Mouse (Mus musculus) heart, adult 2 months (tissue): ENCODE measurements around the gene Atp1a1. TPM values are rescaled to one million over a fixed set of nuclear protein-coding genes. Genes with fewer than 3 reads are reported as not detected.
A peak's percentile ranks its signal among the peaks of the same experiment; 100 is the strongest.

Source experiments
- DNase-seq, 2 experiments: peaks; one replicate each; pipeline ENCODE4 v3.0.0; 2021
- H3K27ac ChIP-seq: fragments of 200-600 bp; 2 replicates; pipeline ENCODE4 v1.8.1; 2022
- H3K27me3 ChIP-seq: fragments of 200-500 bp; 2 replicates; pipeline ENCODE4 v1.6.1; 2012; ENCODE audit warnings: mild to moderate bottlenecking, low read length, inconsistent platforms, mixed read lengths; ENCODE audit not compliant: control insufficient read depth, insufficient read depth
- H3K36me3 ChIP-seq: fragments of 200-500 bp; 2 replicates; pipeline ENCODE4 v1.6.1; 2012; ENCODE audit warnings: low read length, inconsistent platforms; ENCODE audit not compliant: control insufficient read depth, insufficient read depth
- H3K4me1 ChIP-seq: fragments of 200-500 bp; 2 replicates; pipeline ENCODE4 v1.6.1; 2011; ENCODE audit warnings: low read length; ENCODE audit not compliant: control insufficient read depth, insufficient read depth
- H3K4me3 ChIP-seq: fragments of 200-600 bp; 2 replicates; pipeline ENCODE4 v1.8.1; 2022
- H3K79me2 ChIP-seq: fragments of 200-500 bp; replicated peaks from 2 replicates; pipeline ENCODE4 v1.6.1; 2012; ENCODE audit warnings: mild to moderate bottlenecking, inconsistent platforms, low read length, moderate library complexity, mixed read lengths; ENCODE audit not compliant: control insufficient read depth, insufficient read depth
- H3K9ac ChIP-seq: fragments of 200-500 bp; 2 replicates; pipeline ENCODE4 v1.6.1; 2012; ENCODE audit warnings: low read depth, mild to moderate bottlenecking, control low read depth, inconsistent platforms, low read length, mixed read lengths
- CTCF ChIP-seq: fragments of 200-600 bp; IDR thresholded peaks from 2 replicates; pipeline ENCODE4 v1.8.1; 2022; ENCODE audit warnings: antibody characterized with exemption, mild to moderate bottlenecking, moderate library complexity
- EP300 ChIP-seq: fragments of 200-500 bp; IDR thresholded peaks from 2 replicates; pipeline ENCODE4 v1.6.1; 2011; ENCODE audit warnings: low read depth, low read length, control low read depth; ENCODE audit not compliant: insufficient read depth
- POLR2A ChIP-seq: fragments of 200-500 bp; IDR thresholded peaks from 2 replicates; pipeline ENCODE4 v1.6.1; 2011; ENCODE audit warnings: mild to moderate bottlenecking, low read depth, low read length, control low read depth; ENCODE audit not compliant: insufficient read depth
- whole genome bisulfite sequencing: fragments of 180-500 bp; shearing (Covaris S2); methylation state at CpG from one replicate; pipeline ENCODE4 v1.1.7; 2018; 5-methylcytosine and 5-hydroxymethylcytosine counted together
- intact Hi-C: fragments of 180-260 bp; cut with DNase I; formaldehyde crosslinking; loops from one replicate; pipeline ENCODE4 v1.15.1; 2025
- polyA plus RNA-seq: library from polyadenylated mRNA; depleted of rRNA; stranded (reverse); fragments of >200 nt; gene quantifications from 2 replicates; pipeline ENCODE4 v1.2.3, GENCODE M21; 2012
- total RNA-seq, 2 experiments: library from RNA; stranded (reverse); gene quantifications; 2 replicates each; pipeline ENCODE4 v1.2.3; 2021

Atp1a1 gene
- total and polyA plus RNA-seq, 3 experiments: 523 to 832 (median 800) TPM

DNA sequence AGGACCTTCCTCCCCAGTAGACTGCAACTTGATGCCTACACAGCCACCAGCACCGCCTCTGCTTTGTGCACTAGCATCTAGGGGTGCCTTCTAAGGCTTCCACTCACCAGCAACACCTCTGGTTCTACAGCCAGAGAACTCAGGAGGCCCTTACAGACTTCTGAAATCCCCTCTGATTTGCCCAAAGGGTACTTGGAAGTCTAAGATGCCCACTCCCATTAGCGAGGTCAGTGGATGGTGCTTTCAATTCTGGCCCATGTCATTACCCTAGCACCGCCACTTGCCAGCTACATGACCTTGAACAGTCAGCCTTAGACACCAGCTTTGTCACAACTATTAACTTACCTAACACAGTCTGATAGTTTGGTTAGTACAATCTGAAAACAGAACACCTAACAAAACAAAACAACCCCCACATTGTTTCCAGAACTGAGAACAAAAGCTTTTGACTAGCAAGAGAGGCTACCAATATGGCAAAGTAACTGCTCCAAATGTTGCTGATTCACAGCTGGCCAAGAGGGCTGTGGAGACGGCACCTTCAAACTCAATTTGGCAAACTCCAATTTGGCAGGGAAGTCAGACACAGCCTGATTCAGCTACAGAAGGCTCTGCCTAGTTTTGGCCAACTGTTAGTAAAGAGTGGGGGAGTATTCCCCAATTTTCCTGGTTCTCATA lies 6.1 kb downstream of the Atp1a1 start:
- Histone ChIP-seq H3K4me1 (peaks cover 29% of the 10 kb centered on the region), H3K4me3 (no peak overlapping the region), H3K9ac (peak overlapping the region; percentile 45), H3K27ac (peak overlapping the region; percentile 99), H3K36me3 (peaks cover 63% of the 10 kb centered on the region), H3K27me3 (no peaks in the 10 kb centered on the region), H3K79me2 (peaks cover 6% of the 10 kb centered on the region; the same call in 1 of the 2 replicates)
- WGBS: 53% methylated on average over 4 of the region's 4 CpGs
- DNase-seq: no peak
- TF ChIP-seq EP300 (no peak), POLR2A (no peak; the same call in 1 of the 2 replicates), CTCF (no peak)
- intact Hi-C loops: no loop called here

DNA sequence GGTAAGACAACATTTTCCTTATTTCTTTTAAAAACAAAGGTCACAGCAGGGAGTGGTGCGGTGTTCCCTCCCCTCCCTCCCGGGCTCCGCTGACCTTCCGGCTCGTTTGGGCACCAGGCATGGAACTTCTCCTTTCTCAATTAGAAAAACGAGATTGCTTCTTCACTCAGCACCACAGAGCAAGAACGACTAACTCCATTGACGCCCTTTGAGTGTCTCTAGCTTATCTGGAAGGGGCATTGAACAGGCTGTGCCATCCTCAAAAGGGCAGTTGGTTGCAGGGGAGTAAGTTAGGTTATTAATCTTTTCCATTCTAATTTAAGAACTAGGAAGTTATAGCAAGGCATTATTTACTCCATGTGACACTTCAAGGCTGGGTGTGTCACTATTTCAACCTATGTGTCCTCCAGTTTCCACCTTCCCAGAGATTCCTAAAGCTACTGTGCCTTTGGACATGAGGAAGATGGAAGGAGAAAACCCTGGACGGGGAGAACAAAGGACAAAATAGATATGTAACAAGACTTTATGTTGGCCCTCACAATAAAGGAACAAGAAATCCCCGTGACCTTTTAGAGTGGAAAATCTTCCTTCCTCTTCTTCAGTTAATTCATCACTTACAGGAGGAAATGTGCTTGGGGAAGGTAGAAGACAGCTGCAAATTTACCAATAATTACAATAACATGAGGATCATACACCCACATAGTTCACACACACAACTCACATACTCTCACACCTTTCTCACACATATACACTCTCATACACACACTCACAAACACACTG lies 7.0 kb downstream of the Atp1a1 start:
- Histone ChIP-seq H3K4me3 (peak overlapping the region; percentile 19), H3K4me1 (peaks cover 27% of the 10 kb centered on the region), H3K79me2 (peaks cover 6% of the 10 kb centered on the region; the same call in 1 of the 2 replicates), H3K36me3 (peaks cover 63% of the 10 kb centered on the region), H3K27me3 (no peaks in the 10 kb centered on the region), H3K27ac (peak overlapping the region; percentile 84), H3K9ac (peak overlapping the region; percentile 45)
- no peak for DNase-seq
- intact Hi-C loops: no loop called here
- WGBS: 19% methylated on average over 10 of the region's 10 CpGs
- TF ChIP-seq EP300 (no peak), CTCF (no peak), POLR2A (no peak)

DNA sequence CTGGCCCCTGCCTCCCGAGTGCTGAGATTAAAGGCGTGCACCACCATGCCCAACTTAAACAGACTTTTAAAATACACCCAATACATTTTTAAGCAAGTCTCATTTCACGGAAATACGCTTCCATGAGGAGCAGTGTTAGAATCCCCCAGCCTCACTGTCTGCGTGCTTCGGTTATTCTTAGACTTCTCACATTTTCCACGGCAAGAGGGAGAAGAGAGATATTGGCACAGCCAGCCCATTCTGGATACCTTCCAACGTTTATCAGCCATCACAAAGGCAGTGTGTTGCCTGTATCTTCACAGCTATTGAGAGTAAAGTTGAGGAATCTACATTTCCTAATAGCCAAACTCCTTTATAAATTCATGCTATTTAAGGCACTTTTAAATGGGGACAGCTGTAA lies 7.8 kb downstream of the Atp1a1 start:
- no peak for DNase-seq
- H3K27me3 ChIP-seq: no peaks in the 10 kb centered on the region
- TF ChIP-seq POLR2A: no peak
- TF ChIP-seq EP300: no peak
- no peak for TF ChIP-seq CTCF
- peak overlapping the region; percentile 23; the same call in 1 of the 2 replicates for H3K9ac ChIP-seq
- H3K4me1 ChIP-seq: peaks cover 29% of the 10 kb centered on the region
- peaks cover 64% of the 10 kb centered on the region for H3K36me3 ChIP-seq
- peak overlapping the region; percentile 84 for H3K27ac ChIP-seq
- peak overlapping the region; percentile 19 for H3K4me3 ChIP-seq
- 21% methylated on average over 8 of the region's 8 CpGs for WGBS
- intact Hi-C loops: no loop called here
- peaks cover 5% of the 10 kb centered on the region; the same call in 1 of the 2 replicates for H3K79me2 ChIP-seq

DNA sequence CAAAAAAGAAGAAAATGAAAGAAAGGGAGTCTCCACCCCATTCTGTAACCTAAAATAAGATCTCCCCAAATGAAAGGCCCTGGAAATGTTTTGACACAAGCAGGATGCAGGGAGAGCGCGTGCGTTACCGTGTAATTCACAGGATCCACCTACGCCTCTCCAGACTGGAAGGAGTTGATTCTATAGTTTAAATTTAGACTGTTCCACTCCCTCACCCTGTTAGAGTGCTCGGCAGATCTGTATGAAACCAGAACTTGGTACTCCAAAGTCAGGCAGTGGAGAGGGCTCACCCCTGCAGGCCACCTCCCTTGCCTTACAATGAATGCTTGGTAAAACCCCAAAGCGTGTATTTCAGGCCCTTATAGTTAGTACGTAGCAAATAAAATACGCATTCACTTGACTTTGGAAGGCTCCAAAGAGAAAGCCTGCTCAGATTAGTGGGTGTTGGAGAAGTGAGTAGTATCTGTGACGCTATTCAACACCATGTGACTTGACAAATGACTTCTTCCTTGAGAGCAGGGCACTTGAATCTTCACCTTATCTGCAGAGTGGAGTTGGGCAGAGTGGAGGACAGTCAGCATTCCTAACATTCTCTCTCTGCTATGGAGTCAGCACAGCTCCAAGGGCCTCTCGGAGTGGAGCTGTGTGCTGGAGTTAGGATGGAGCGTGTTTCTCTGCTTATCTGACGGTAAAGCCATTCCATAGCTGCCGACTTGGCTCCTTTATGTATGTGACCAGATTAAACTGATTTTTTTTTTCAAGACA lies 8.4 kb downstream of the Atp1a1 start:
- Histone ChIP-seq H3K4me1 (peaks cover 29% of the 10 kb centered on the region), H3K79me2 (peaks cover 4% of the 10 kb centered on the region; the same call in 1 of the 2 replicates), H3K4me3 (no peak overlapping the region; the same call in 1 of the 2 replicates), H3K27me3 (no peaks in the 10 kb centered on the region), H3K27ac (peak overlapping the region; percentile 84), H3K9ac (no peak overlapping the region; the same call in 1 of the 2 replicates), H3K36me3 (peaks cover 68% of the 10 kb centered on the region)
- TF ChIP-seq EP300 (0 out of 2 replicates have a peak, but pooled peaks have one; percentile 57), POLR2A (peak; percentile 39; the same call in 1 of the 2 replicates), CTCF (no peak)
- no peak for DNase-seq
- intact Hi-C loops: loop anchor here (2.0 kb wide), 1 partner anchor 41 kb away; no protein-coding TSS in a partner anchor
- WGBS: 41% methylated on average over 14 of the region's 14 CpGs

DNA sequence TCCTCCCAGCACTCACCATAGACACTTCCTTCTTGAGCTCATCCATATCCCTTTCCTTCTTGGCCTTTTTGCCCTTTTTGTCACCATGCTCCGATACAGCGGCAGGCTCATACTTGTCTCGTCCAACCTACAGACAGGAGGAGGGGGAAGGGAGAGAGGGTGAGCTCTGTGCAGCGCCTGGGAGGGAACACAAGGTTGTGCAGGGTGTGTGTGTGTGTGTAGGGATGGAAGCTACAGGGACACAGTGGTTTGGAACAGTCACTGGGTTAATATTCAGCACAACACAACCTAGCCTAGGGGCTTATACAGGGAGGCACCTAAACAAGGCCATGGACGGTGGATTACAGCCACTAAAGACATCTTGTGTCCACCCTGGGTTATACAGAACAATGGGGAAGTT lies 9.5 kb downstream of the Atp1a1 start:
- intact Hi-C loops: loop anchor here (2.0 kb wide), 1 partner anchor 40 kb away; no protein-coding TSS in a partner anchor
- Histone ChIP-seq H3K4me1 (peaks cover 25% of the 10 kb centered on the region), H3K9ac (0 out of 2 replicates have a peak overlapping the region, but pooled peaks have one; percentile 3), H3K79me2 (peaks cover 4% of the 10 kb centered on the region; the same call in 1 of the 2 replicates), H3K4me3 (no peak overlapping the region), H3K36me3 (peaks cover 65% of the 10 kb centered on the region), H3K27ac (peak overlapping the region; percentile 84), H3K27me3 (no peaks in the 10 kb centered on the region)
- 48% methylated on average over 5 of the region's 5 CpGs for WGBS
- no peak for TF ChIP-seq EP300
- TF ChIP-seq CTCF: no peak
- no peak for TF ChIP-seq POLR2A
- DNase-seq: no peak
